Mouse (Mus musculus): Measurements from ENCODE around the gene Prss48.

Gene Prss48

DNA sequence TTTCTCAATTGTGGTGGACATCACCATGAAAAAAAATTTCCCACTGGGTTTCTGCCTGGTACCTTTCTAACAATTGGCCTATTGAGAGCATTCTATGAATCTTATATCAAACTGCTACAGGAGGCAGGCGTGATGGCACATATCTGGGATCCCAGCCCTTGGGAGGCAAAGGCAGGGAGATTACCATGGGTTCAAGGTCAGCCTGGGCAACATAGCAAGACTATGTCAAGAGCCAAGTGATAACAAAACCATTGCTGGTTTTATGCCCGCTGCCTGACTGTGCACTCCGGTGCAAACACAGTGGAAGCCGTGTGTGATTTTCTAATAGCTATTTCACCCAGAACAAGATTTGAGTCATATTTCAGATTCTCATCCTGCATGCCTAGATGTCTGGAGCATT is 51.4 kb downstream of the Prss48 start:
- no peak for DNase-seq (ENCODE audit: low read depth, low spot score)

Data from skeletal muscle tissue, adult 2 months (tissue).